Mouse (Mus musculus) erythroblast, embryonic 14.5 days (primary cell): ENCODE results near the gene Dnah17. TPM values are rescaled to one million over a fixed set of nuclear protein-coding genes. Genes with fewer than 3 reads are reported as not detected.

Experiments
- H3K27me3 ChIP-seq: 2 replicates; pipeline ENCODE4 v1.6.1; 2012; ENCODE audit warnings: inconsistent platforms; ENCODE audit not compliant: control insufficient read depth
- H3K36me3 ChIP-seq: 2 replicates; pipeline ENCODE4 v1.6.1; 2012; ENCODE audit warnings: mild to moderate bottlenecking, inconsistent platforms; ENCODE audit not compliant: control insufficient read depth
- H3K4me1 ChIP-seq: 2 replicates; pipeline ENCODE4 v1.6.1; 2012; ENCODE audit warnings: inconsistent platforms; ENCODE audit not compliant: control insufficient read depth
- H3K4me3 ChIP-seq: replicated peaks from 2 replicates; pipeline ENCODE3; 2012; ENCODE audit warnings: moderate library complexity, mild to moderate bottlenecking, inconsistent platforms
- H3K9me3 ChIP-seq: 2 replicates; pipeline ENCODE4 v1.6.1; 2012; ENCODE audit warnings: low read length, inconsistent platforms, mixed read lengths; ENCODE audit not compliant: control insufficient read depth
- GATA1 ChIP-seq: IDR thresholded peaks from 2 replicates; pipeline ENCODE4 v1.6.1; 2012; ENCODE audit warnings: low read length, inconsistent platforms, mixed read lengths
- TAL1 ChIP-seq: IDR thresholded peaks from 3 replicates; pipeline ENCODE4 v1.6.1; 2012; ENCODE audit warnings: low read length, inconsistent platforms, mixed read lengths
- polyA plus RNA-seq: library from polyadenylated mRNA; stranded (reverse); fragments of >175 nt; gene quantifications from 2 replicates; pipeline ENCODE4 v1.2.3, GENCODE M21; 2012

Dnah17 gene
- polyA plus RNA-seq, 1 experiment, result not detected

DNA sequence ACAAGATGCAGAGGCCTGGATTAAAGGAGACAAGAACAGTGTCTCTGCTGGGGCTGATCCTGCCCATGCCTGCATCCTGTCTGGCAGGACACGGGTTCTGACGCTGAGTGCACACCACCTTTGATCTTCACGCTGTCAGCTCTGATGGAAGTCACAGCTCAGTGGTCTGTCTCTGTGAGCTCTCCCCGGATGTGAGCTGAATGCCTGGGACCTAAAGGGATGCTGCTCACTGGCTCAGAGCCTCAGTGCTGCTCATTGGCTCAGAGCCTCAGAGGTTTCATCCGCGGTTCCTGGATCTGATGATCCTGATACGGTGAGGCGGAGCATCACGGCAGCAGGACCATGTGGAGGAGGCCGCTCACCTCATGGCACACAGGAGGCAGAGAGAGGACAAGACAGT lies 31.8 kb upstream of the Dnah17 start:
- Histone ChIP-seq H3K4me3 (no peak overlapping the region), H3K36me3 (no peaks in the 10 kb centered on the region; the same call in 1 of the 2 replicates)

DNA sequence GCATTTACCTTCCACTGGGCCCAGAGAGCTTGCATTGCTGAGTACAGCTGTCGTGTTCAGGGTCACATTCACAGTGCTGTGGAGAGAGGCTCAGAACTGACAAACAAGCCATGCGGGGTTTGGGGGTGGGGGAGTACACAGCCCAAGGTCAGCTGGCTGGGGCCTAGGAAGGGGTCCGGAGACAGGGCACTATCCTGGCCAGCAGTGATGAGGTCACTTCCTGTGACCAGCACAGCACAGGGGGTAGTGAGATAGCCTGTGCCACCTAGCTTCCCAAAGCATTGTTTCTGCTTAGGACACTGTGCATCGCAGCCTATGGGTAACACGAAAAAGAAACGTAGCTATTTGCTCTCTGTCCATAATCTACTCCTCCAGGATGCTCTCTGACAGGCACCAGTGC lies 30.8 kb upstream of the Dnah17 start:
- no peaks in the 10 kb centered on the region; the same call in 1 of the 2 replicates for H3K36me3 ChIP-seq
- H3K4me1 ChIP-seq, result no peaks in the 10 kb centered on the region
- H3K9me3 ChIP-seq, result no peaks in the 10 kb centered on the region
- no peaks in the 10 kb centered on the region for H3K27me3 ChIP-seq
- TF ChIP-seq TAL1, result no peak
- H3K4me3 ChIP-seq, result no peak overlapping the region

More for the DNA sequence above, 31.8 kb upstream of the Dnah17 start:
- Histone ChIP-seq H3K27me3 (no peaks in the 10 kb centered on the region), H3K4me1 (no peaks in the 10 kb centered on the region), H3K9me3 (no peaks in the 10 kb centered on the region)
- TF ChIP-seq TAL1, result no peak
- TF ChIP-seq GATA1, result no peak

DNA sequence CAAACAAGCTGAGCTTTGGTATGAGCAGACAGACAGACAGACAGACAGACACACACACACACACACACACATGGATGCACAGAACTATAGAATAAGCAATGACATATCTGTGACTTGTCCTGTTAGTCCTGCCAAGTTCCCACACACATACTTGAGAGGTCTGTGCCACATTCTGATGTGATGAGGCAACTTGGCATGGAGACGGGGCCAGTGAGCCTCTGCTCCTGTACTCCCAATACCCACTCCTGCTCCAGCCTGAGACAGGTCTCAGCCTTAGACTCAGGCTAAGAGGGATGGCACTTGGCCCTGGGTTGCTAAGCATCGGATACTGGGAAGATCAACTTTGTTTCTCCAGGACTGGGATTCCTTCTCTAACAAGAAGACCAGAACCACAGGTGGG lies 30.3 kb upstream of the Dnah17 start:
- H3K9me3 ChIP-seq, result no peaks in the 10 kb centered on the region
- no peak overlapping the region for H3K4me3 ChIP-seq
- H3K4me1 ChIP-seq, result no peaks in the 10 kb centered on the region
- no peaks in the 10 kb centered on the region; the same call in 1 of the 2 replicates for H3K36me3 ChIP-seq
- TF ChIP-seq GATA1, result no peak
- no peaks in the 10 kb centered on the region for H3K27me3 ChIP-seq

GRCm38 (mm10) chr11:118158753-118159152 lies 28.3 kb upstream of the Dnah17 start:
- no peak for TF ChIP-seq GATA1
- no peak for TF ChIP-seq TAL1
- no peaks in the 10 kb centered on the region for H3K36me3 ChIP-seq
- no peaks in the 10 kb centered on the region for H3K27me3 ChIP-seq
- no peaks in the 10 kb centered on the region for H3K9me3 ChIP-seq
- H3K4me1 ChIP-seq, result no peaks in the 10 kb centered on the region
- no peak overlapping the region for H3K4me3 ChIP-seq

DNA sequence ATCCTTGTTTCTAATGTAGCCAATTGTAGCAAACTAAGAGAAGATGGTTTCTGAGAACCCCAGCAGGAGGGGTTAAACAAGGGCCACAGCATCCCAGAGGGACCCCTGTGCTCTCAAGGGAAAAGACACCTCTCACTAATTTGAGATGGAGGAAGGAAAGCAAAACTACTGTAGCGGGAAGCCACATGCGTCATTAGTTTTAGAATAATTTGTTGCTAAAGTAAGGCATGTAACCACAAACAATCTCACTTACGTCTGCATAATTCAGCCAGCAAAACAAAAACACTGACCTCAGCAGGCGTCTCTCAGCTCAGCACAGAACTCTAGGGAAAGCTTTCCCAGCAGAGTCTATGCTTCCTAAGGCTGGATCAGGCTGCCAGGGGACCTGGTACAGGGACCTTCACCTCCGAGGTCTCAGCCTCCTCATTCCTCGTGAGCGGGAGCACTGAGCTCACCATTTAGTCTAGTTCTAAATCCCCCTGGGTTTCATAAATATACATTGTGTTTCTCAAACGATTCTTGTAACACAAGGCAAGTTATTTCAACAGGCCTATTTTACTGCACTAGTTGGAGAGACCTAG lies 26.1 kb upstream of the Dnah17 start:
- H3K4me3 ChIP-seq, result no peak overlapping the region
- no peak for TF ChIP-seq TAL1
- TF ChIP-seq GATA1, result no peak
- no peaks in the 10 kb centered on the region for H3K36me3 ChIP-seq
- H3K4me1 ChIP-seq, result no peaks in the 10 kb centered on the region
- peaks cover 2% of the 10 kb centered on the region for H3K9me3 ChIP-seq
- H3K27me3 ChIP-seq, result no peaks in the 10 kb centered on the region

DNA sequence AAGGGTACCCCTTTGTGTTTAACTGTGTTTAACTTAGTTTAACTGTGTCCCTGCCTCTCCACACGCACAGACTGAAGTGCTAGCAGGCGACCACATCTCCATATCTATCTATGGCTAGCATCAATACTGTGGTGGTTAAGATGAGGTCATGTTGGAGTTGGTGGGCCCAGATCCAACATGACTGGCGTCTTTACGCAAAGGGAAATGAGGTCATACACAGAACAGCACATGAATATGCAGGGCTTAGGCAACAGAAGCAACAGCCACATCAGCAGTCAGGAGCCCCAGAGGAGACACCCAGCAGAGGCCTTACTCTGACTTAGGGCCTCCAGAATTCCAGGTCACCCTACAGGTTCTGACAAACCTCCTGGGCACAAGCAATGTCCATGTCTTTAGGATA lies 22.5 kb upstream of the Dnah17 start:
- H3K9me3 ChIP-seq, result peaks cover 13% of the 10 kb centered on the region
- no peaks in the 10 kb centered on the region for H3K4me1 ChIP-seq
- no peaks in the 10 kb centered on the region for H3K36me3 ChIP-seq
- no peaks in the 10 kb centered on the region for H3K27me3 ChIP-seq
- no peak for TF ChIP-seq GATA1
- no peak overlapping the region for H3K4me3 ChIP-seq

DNA sequence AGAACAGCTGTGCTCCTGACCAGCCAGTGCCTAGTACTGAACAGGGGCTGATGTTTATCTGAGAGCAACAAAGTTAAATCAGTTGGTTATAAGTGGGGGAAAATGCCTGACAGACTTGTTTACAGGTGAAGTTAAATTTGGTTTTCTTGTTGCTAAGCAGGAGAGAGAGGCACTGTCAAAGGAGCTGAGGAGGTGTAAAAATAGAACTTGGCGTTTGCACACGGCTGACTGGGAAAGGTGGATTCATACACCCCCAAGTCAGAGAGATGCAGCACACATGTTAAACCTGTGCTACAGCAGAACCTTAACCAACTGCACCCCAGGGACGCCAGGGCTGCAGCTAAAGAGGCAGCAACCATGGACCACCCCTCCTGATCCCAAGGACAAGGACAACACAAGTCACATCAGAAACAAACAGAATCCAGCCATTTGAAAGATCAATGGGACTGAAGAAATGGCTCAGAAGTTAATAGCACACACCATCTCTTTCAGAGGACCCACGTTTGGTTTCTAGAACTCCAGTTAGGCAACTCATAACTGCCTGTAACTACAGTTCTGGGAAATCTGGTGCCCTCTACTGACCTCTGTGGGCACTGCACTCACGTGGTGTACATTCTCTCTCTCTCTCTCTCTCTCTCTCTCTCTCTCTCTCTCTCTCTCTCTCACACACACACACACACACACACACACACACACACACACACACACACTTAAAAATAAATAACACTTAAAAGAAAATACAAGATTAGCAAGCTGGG lies 21.2 kb upstream of the Dnah17 start:
- Histone ChIP-seq H3K4me1 (no peaks in the 10 kb centered on the region), H3K9me3 (peaks cover 13% of the 10 kb centered on the region), H3K27me3 (no peaks in the 10 kb centered on the region), H3K4me3 (no peak overlapping the region), H3K36me3 (no peaks in the 10 kb centered on the region)
- TF ChIP-seq TAL1 (no peak), GATA1 (no peak)

GRCm38 (mm10) chr11:118150115-118150701 lies 19.8 kb upstream of the Dnah17 start:
- Histone ChIP-seq H3K27me3 (no peaks in the 10 kb centered on the region), H3K36me3 (no peaks in the 10 kb centered on the region), H3K4me3 (no peak overlapping the region), H3K4me1 (no peaks in the 10 kb centered on the region), H3K9me3 (peaks cover 13% of the 10 kb centered on the region)
- TF ChIP-seq GATA1 (no peak), TAL1 (no peak)

DNA sequence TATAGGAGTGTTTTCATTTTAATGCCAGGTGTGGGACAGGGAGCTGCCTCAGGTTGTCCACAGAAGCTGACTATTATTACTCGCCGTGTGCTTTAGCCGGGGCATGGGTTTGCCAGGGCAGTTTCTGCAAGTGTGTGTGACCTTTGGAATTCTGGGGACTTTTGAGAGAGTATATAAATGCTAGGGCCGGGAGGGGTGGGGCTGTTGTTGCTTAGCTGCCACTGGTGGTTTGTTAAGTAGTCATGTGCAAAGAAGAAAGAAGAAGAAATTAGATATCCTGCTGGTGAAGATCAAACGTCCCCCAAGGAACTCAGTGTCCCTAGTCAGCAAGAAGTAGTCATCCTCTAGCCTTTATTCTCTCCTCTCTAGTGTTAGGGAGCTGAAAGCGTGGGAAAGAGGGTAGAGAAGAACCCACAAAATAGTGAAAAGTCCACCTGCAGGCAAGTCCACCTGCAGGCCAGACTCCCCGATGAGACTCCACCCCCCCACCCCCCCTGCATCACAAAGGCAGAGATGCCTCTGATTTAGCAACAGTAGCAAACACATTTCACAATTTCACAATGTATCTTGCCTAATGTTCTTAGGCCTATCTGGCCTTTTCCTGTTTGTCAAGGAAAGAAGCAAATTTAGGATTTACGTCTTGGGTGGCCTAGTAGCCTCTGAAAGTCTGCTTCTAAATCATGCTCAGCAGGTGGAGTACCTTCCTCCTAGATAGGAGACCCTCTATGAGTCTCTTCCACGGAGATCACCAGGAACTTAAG lies 17.6 kb upstream of the Dnah17 start:
- TF ChIP-seq GATA1 (no peak), TAL1 (no peak)
- peaks cover 13% of the 10 kb centered on the region for H3K9me3 ChIP-seq
- H3K4me3 ChIP-seq, result no peak overlapping the region
- H3K4me1 ChIP-seq, result no peaks in the 10 kb centered on the region
- no peaks in the 10 kb centered on the region for H3K36me3 ChIP-seq
- no peaks in the 10 kb centered on the region for H3K27me3 ChIP-seq
